Mouse (Mus musculus): ENCODE results near the gene Tmppe. TPM values are rescaled to one million over a fixed set of nuclear protein-coding genes. Genes with fewer than 3 reads are reported as not detected.
A peak's percentile ranks its signal among the peaks of the same experiment; 100 is the strongest.
"Not testable (repeated sequence)": the region's sequence is repeated elsewhere in the genome, so short reads cannot be mapped to it uniquely, and the experiment has no call there.

The Tmppe gene
- polyA plus RNA-seq, 1 experiment from 2014 or later = 7.7 TPM

GRCm38 (mm10) chr9:114385160-114385559 lies 15.7 kb upstream of the Tmppe start:
- no peak for ATAC-seq (replicated peaks)
- H3K27ac ChIP-seq (replicated peaks) = no peak overlapping the region
- no peak overlapping the region for H3K9ac ChIP-seq (replicated peaks)
- H3K36me3 ChIP-seq = no peaks in the 10 kb centered on the region
- no peaks in the 10 kb centered on the region for H3K27me3 ChIP-seq
- no peaks in the 10 kb centered on the region; the same call in 1 of the 2 replicates for H3K9me3 ChIP-seq
- no peak overlapping the region for H3K4me2 ChIP-seq (replicated peaks)
- WGBS = 93% methylated on average over 10 of the region's 10 CpGs
- no peak overlapping the region for H3K4me3 ChIP-seq
- no peaks in the 10 kb centered on the region for H3K4me1 ChIP-seq

DNA sequence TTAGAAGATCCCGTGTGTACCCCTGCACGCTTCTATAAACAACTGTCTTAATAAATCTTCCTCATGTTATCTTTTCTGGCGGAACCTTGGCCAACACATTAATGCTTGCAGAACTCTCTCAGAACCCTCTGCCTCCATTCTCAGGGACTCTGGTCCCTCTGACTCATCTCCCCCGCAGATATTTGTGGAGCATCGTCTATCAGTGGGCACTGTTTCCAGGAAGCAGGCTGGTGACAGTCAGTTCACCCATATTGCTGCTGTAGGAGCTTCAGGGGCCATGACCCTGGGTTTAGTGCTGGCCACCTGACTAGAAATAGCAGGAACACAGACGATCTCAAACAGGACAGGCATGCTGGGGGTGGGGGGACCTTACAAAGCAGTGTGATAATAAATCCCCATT lies 13.8 kb upstream of the Tmppe start:
- no peaks in the 10 kb centered on the region; the same call in 1 of the 2 replicates for H3K9me3 ChIP-seq
- 82% methylated on average over 6 of the region's 6 CpGs for WGBS
- ATAC-seq (replicated peaks) = no peak
- H3K4me2 ChIP-seq (replicated peaks) = no peak overlapping the region
- no peak overlapping the region for H3K4me3 ChIP-seq
- H3K27me3 ChIP-seq = no peaks in the 10 kb centered on the region
- H3K36me3 ChIP-seq = no peaks in the 10 kb centered on the region
- no peak overlapping the region for H3K27ac ChIP-seq (replicated peaks)
- no peak overlapping the region for H3K9ac ChIP-seq (replicated peaks)
- H3K4me1 ChIP-seq = peaks cover 5% of the 10 kb centered on the region; the same call in 1 of the 2 replicates

DNA sequence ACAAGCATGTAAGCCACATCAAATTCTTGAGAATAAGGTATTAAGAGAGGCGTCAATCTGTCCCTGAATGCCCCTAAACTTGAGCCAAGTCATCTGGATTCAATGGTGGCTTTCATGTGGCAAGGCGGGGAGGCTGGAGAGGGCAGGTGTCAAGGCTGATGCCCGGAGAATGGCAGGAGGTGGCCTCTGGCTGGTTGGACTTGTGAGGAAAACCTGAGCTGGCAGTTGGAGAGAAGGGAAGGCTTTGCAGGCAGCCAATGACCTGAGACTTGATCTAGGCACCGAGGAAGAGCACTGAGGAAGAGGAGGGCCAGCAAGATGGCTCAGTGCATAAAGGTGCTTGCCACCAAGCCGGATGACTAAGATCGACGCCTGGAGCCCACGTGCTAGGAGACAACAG lies 12.6 kb upstream of the Tmppe start:
- H3K27me3 ChIP-seq = no peaks in the 10 kb centered on the region
- no peaks in the 10 kb centered on the region for H3K36me3 ChIP-seq
- WGBS = 92% methylated on average over 8 of the region's 8 CpGs
- no peak for ATAC-seq (replicated peaks)
- H3K27ac ChIP-seq (replicated peaks) = no peak overlapping the region
- peaks cover 5% of the 10 kb centered on the region; the same call in 1 of the 2 replicates for H3K4me1 ChIP-seq
- no peak overlapping the region for H3K4me2 ChIP-seq (replicated peaks)
- H3K4me3 ChIP-seq = no peak overlapping the region
- H3K9me3 ChIP-seq = no peaks in the 10 kb centered on the region; the same call in 1 of the 2 replicates
- H3K9ac ChIP-seq (replicated peaks) = no peak overlapping the region

GRCm38 (mm10) chr9:114388701-114389370 lies 12.1 kb upstream of the Tmppe start:
- no peaks in the 10 kb centered on the region for H3K36me3 ChIP-seq
- no peak overlapping the region for H3K4me2 ChIP-seq (replicated peaks)
- H3K27me3 ChIP-seq = no peaks in the 10 kb centered on the region
- no peak for ATAC-seq (replicated peaks)
- H3K4me3 ChIP-seq = no peak overlapping the region
- no peaks in the 10 kb centered on the region; the same call in 1 of the 2 replicates for H3K9me3 ChIP-seq
- WGBS = 89% methylated on average over 3 of the region's 3 CpGs
- peaks cover 5% of the 10 kb centered on the region; the same call in 1 of the 2 replicates for H3K4me1 ChIP-seq
- H3K27ac ChIP-seq (replicated peaks) = no peak overlapping the region
- H3K9ac ChIP-seq (replicated peaks) = no peak overlapping the region

DNA sequence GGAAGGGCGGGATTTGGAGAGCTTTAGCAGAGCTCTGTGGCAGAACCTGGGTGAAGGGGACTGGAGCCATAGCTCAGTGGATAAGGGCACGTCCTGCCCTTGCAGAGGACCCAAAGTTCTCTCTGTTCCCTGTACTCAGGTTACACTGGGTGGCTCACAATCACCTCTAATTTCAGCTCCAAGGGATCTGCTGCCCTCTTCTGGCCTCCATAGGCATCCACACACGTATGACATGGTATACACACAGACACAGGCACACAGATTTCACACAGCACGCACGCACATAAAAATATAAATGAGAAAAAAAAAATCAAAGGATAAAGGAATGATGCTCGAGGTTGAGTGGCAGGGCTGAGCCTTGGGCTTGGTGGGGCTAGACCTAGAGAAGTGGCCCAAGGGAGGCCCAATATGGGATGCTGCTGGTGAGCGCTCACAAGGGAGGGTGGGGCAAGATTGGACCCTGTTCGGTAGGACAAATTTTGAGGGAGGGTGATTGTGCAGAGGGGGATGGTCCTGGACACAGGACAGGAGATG lies 11.5 kb upstream of the Tmppe start:
- ATAC-seq (replicated peaks) = peak; percentile 30; the same call in 1 of the 2 replicates
- no peak overlapping the region for H3K27ac ChIP-seq (replicated peaks)
- peaks cover 5% of the 10 kb centered on the region; the same call in 1 of the 2 replicates for H3K4me1 ChIP-seq
- H3K9ac ChIP-seq (replicated peaks) = no peak overlapping the region
- H3K36me3 ChIP-seq = no peaks in the 10 kb centered on the region
- H3K27me3 ChIP-seq = no peaks in the 10 kb centered on the region
- 76% methylated on average over 8 of the region's 8 CpGs for WGBS
- peak overlapping the region; percentile 95 for H3K4me2 ChIP-seq (replicated peaks)
- H3K9me3 ChIP-seq = no peaks in the 10 kb centered on the region; the same call in 1 of the 2 replicates
- H3K4me3 ChIP-seq = peak overlapping the region; percentile 74

GRCm38 (mm10) chr9:114389905-114390748 lies 10.8 kb upstream of the Tmppe start, which contains the start of gene Crtap:
Crtap (minus strand) TSS chr9:114390675.
- H3K27ac ChIP-seq (replicated peaks) = 0 out of 2 replicates have a peak within 1 kb of the TSS, but pooled peaks have one; percentile 17
- peaks cover 5% of the 10 kb centered on the region; the same call in 1 of the 2 replicates for H3K4me1 ChIP-seq
- no peaks in the 10 kb centered on the region for H3K27me3 ChIP-seq
- under 1% methylated on average over 96 of the region's 96 CpGs for WGBS
- peak within 1 kb of the TSS; percentile 95 for H3K4me2 ChIP-seq (replicated peaks)
- H3K4me3 ChIP-seq = peak within 1 kb of the TSS; percentile 74
- ATAC-seq (replicated peaks) = peak; percentile 82
- no peaks in the 10 kb centered on the region; the same call in 1 of the 2 replicates for H3K9me3 ChIP-seq
- H3K36me3 ChIP-seq = no peaks in the 10 kb centered on the region
- H3K9ac ChIP-seq (replicated peaks) = peak within 1 kb of the TSS; percentile 70

GRCm38 (mm10) chr9:114390749-114391075 lies 10.2 kb upstream of the Tmppe start:
- H3K27me3 ChIP-seq = no peaks in the 10 kb centered on the region
- H3K4me3 ChIP-seq = peak overlapping the region; percentile 74
- no peak for ATAC-seq (replicated peaks)
- peaks cover 5% of the 10 kb centered on the region; the same call in 1 of the 2 replicates for H3K4me1 ChIP-seq
- H3K27ac ChIP-seq (replicated peaks) = 0 out of 2 replicates have a peak overlapping the region, but pooled peaks have one; percentile 17
- no peaks in the 10 kb centered on the region for H3K36me3 ChIP-seq
- WGBS = 5% methylated on average over 10 of the region's 10 CpGs
- peak overlapping the region; percentile 70 for H3K9ac ChIP-seq (replicated peaks)
- H3K4me2 ChIP-seq (replicated peaks) = peak overlapping the region; percentile 95
- H3K9me3 ChIP-seq = no peaks in the 10 kb centered on the region; the same call in 1 of the 2 replicates

GRCm38 (mm10) chr9:114394136-114394535 lies 6.8 kb upstream of the Tmppe start:
- not testable (repeated sequence) for ATAC-seq (replicated peaks); H3K9me3 ChIP-seq; H3K27ac ChIP-seq (replicated peaks); H3K9ac ChIP-seq (replicated peaks); H3K4me1 ChIP-seq; H3K4me3 ChIP-seq; H3K27me3 ChIP-seq; H3K36me3 ChIP-seq; H3K4me2 ChIP-seq (replicated peaks)
- 66% methylated on average over 6 of the region's 6 CpGs for WGBS

DNA sequence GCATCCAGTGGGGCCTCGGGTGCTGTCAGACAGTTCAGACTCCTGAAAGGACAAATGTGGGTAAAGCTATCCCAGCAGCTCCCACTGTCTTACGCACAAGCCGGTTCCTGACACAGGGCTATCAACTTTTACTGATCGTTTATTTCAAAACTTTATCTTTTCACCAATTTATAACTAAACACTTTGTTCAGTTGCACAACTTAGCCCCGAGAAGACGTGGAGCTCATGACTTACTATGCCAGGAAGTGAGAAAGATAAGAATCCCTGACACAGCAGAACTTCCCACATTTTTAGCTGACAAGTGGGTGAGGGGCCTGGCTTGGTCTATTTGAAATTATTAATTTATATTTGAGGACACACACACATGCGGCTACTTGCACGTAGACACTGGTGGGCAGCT lies 6.2 kb upstream of the Tmppe start:
- H3K27ac ChIP-seq (replicated peaks) = no peak overlapping the region
- no peaks in the 10 kb centered on the region for H3K36me3 ChIP-seq
- WGBS = 88% methylated on average over 8 of the region's 8 CpGs
- H3K4me1 ChIP-seq = peaks cover 5% of the 10 kb centered on the region; the same call in 1 of the 2 replicates
- H3K9me3 ChIP-seq = no peaks in the 10 kb centered on the region
- ATAC-seq (replicated peaks) = no peak
- H3K4me3 ChIP-seq = no peak overlapping the region
- H3K9ac ChIP-seq (replicated peaks) = no peak overlapping the region
- H3K4me2 ChIP-seq (replicated peaks) = no peak overlapping the region
- no peaks in the 10 kb centered on the region for H3K27me3 ChIP-seq

DNA sequence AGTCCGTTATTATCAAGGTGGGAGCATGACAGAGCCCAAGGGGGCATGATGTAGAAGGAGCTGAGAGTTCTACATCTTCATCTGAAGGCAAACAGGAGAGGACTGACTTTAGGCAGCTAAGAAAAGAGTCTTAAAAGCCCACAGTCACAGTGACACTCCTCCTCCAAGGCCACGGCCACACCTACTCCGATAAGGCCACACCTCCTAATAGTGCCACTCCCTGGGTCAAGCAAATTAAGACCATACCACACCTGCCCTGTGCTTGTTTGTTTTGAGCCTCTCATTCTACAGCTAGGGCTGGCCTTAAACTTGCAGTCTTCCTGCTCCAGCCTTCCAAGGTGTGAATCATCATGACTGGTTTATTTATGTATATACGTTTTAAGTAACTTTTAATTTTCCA lies 5.6 kb upstream of the Tmppe start:
- no peak for ATAC-seq (replicated peaks)
- Histone ChIP-seq H3K27me3 (no peaks in the 10 kb centered on the region), H3K36me3 (no peaks in the 10 kb centered on the region), H3K4me3 (no peak overlapping the region), H3K9ac (replicated peaks) (no peak overlapping the region), H3K9me3 (no peaks in the 10 kb centered on the region), H3K4me1 (peaks cover 5% of the 10 kb centered on the region; the same call in 1 of the 2 replicates), H3K27ac (replicated peaks) (no peak overlapping the region), H3K4me2 (replicated peaks) (no peak overlapping the region)
- 95% methylated on average over 4 of the region's 4 CpGs for WGBS

DNA sequence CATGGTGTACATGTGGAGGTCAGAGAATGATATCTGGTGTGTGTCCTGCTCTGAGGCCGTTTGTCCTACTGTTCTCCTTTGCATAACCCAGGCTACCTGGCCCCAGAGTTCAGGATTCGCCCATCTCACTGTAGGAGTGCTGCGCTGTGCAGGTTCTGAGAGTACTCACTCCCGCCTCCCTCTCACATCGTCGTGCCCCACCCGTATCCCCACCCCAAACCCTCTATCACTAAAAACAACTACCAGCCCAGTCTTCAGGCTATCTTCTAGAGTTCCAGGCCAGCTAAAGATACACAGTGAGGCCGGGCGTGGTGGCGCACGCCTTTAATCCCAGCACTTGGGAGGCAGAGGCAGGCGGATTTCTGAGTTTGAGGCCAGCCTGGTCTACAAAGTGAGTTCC lies 1.2 kb upstream of the Tmppe start:
- no peak overlapping the region for H3K9ac ChIP-seq (replicated peaks)
- no peak overlapping the region for H3K4me2 ChIP-seq (replicated peaks)
- WGBS = 96% methylated on average over 12 of the region's 12 CpGs
- no peak overlapping the region for H3K4me3 ChIP-seq
- H3K36me3 ChIP-seq = peaks cover 1% of the 10 kb centered on the region; the same call in 1 of the 2 replicates
- no peaks in the 10 kb centered on the region for H3K9me3 ChIP-seq
- H3K27ac ChIP-seq (replicated peaks) = no peak overlapping the region
- no peaks in the 10 kb centered on the region for H3K27me3 ChIP-seq
- H3K4me1 ChIP-seq = peaks cover 11% of the 10 kb centered on the region
- ATAC-seq (replicated peaks) = no peak

GRCm38 (mm10) chr9:114400588-114400948 lies 337 bp upstream of the Tmppe start:
- no peak for ATAC-seq (replicated peaks)
- Histone ChIP-seq H3K9ac (replicated peaks) (peak overlapping the region; percentile 84), H3K36me3 (peaks cover 10% of the 10 kb centered on the region; the same call in 1 of the 2 replicates), H3K27ac (replicated peaks) (peak overlapping the region; percentile 87), H3K27me3 (no peaks in the 10 kb centered on the region), H3K4me2 (replicated peaks) (peak overlapping the region; percentile 72), H3K4me1 (peaks cover 11% of the 10 kb centered on the region), H3K4me3 (peak overlapping the region; percentile 92), H3K9me3 (no peaks in the 10 kb centered on the region)
- WGBS = 25% methylated on average over 5 of the region's 5 CpGs

All from forebrain, embryonic 15.5 days (tissue).